ENCODE assay signal across 17 mouse cellular contexts in the genomic region with DNA sequence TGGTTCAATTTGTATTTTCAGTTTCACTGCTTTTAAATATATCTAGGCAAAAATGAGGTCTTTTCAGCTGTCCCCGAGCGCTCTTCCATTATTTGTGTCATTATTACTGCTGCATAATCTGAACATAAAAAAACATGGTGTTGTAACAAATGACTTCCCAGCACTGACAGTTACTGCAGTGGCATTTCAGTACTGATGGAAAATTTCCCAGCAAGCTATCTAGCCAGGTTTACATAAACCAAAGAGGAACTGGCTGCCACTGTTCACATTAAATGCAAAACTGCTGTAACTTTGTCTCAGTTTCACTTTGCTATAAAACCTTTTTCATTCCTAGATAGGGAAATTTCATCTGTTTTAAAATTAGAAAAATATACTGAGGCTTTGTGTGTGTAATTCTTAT.
A peak's percentile ranks its signal among the peaks of the same experiment; 100 is the strongest.
DNase-seq lines count a peak whose midpoint lies in the region; ATAC-seq and TF ChIP-seq lines count a peak whose summit lies in the region.
"Had no signal": no experiment of that assay in that cellular context is flagged by ENCODE, and none has a peak within 500 bp of the region (broad histone marks: within the 10 kb centered on the region; RNA-seq: fewer than 3 reads in every experiment).

No protein-coding gene starts in this region.

- TF ChIP-seq CTCF in liver, adult 2 months (IDR thresholded peaks at IDR 0.05; ENCODE audit: low read depth, low read length): no peak

- H3K9ac ChIP-seq in liver, adult 2 months (ENCODE audit: low read depth, low read length): no peak overlapping the region
- no peak overlapping the region for H3K9ac ChIP-seq in liver, embryonic 12.5 days
- H3K9ac ChIP-seq: forebrain, embryonic 13.5 days; heart, embryonic 13.5 days; liver, embryonic 15.5 days had no signal

- H3K4me2 ChIP-seq in liver, embryonic 12.5 days: no peak overlapping the region
- H3K4me2 ChIP-seq: forebrain, embryonic 13.5 days; heart, embryonic 13.5 days; liver, embryonic 15.5 days had no signal

- H3K4me3 ChIP-seq in liver, adult 2 months (ENCODE audit: insufficient read depth, low read depth, low read length): peak overlapping the region; percentile 35; the same call in 1 of the 2 replicates
- H3K4me3 ChIP-seq in liver, embryonic 12.5 days: no peak overlapping the region
- H3K4me3 ChIP-seq: forebrain, embryonic 13.5 days; heart, embryonic 13.5 days; liver, embryonic 15.5 days had no signal

- no peak for TF ChIP-seq POLR2A in liver, adult 2 months (IDR thresholded peaks at IDR 0.05; ENCODE audit: extremely low read depth, insufficient read depth, low read length)

- H3K79me2 ChIP-seq in liver, adult 2 months (ENCODE audit: control insufficient read depth, insufficient read depth, low read length): no peaks in the 10 kb centered on the region

- H3K27me3 ChIP-seq in liver, adult 2 months (ENCODE audit: control insufficient read depth, insufficient read depth, low read length): no peaks in the 10 kb centered on the region
- H3K27me3 ChIP-seq in liver, embryonic 12.5 days (replicated peaks): no peaks in the 10 kb centered on the region
- H3K27me3 ChIP-seq: heart, embryonic 13.5 days; liver, embryonic 15.5 days had no signal

- peaks cover 7% of the 10 kb centered on the region; the same call in 1 of the 2 replicates for H3K4me1 ChIP-seq in liver, adult 2 months (ENCODE audit: control insufficient read depth, insufficient read depth, low read length)
- 0 out of 2 replicates have a peak, but pooled peaks cover 3% of the 10 kb centered on the region for H3K4me1 ChIP-seq in liver, embryonic 12.5 days
- H3K4me1 ChIP-seq: heart, embryonic 13.5 days; liver, embryonic 15.5 days had no signal

- whole genome bisulfite sequencing in liver, adult 2 months: 41% methylated on average over 2 of the region's 2 CpGs
- WGBS in liver, embryonic 12.5 days (ENCODE audit: insufficient replicate concordance): 79% methylated on average over 2 of the region's 2 CpGs

- peak overlapping the region; percentile 48; the same call in 1 of the 2 replicates for H3K27ac ChIP-seq in liver, adult 2 months (replicated peaks; ENCODE audit: insufficient read depth, low read depth, low read length)
- no peak overlapping the region for H3K27ac ChIP-seq in liver, embryonic 12.5 days
- H3K27ac ChIP-seq: forebrain, embryonic 13.5 days; heart, embryonic 13.5 days; hindbrain, postnatal 0 days had no signal

- H3K36me3 ChIP-seq in liver, adult 2 months (ENCODE audit: control insufficient read depth, insufficient read depth, low read length): peaks cover 4% of the 10 kb centered on the region; the same call in 1 of the 2 replicates
- H3K36me3 ChIP-seq in liver, embryonic 12.5 days: peaks cover 13% of the 10 kb centered on the region

- ATAC-seq in liver, embryonic 12.5 days: no peak
- peak; percentile 57 for ATAC-seq in megakaryocyte, adult 5-6 weeks (ENCODE audit: poor library complexity, severe bottlenecking)
- ATAC-seq: CD4-positive, CD25-positive, alpha-beta regulatory T cell, adult 4 months; hindbrain, postnatal 0 days; midbrain, embryonic 16.5 days had no signal

- H3K9me3 ChIP-seq in liver, embryonic 12.5 days (replicated peaks): no peaks in the 10 kb centered on the region
- H3K9me3 ChIP-seq: forebrain, embryonic 13.5 days; heart, embryonic 13.5 days; liver, embryonic 15.5 days had no signal

- DNase-seq in liver, adult 2 months (ENCODE audit: extremely low read depth, low read depth, low spot score): peak; percentile 65
- DNase-seq in A20 (ENCODE audit: low read depth, low spot score): peak; percentile 59
- DNase-seq in MEL-GATA-1-ER (ENCODE audit: extremely low read depth, low read depth): peak; percentile 51
- DNase-seq in heart, adult 8-10 months (ENCODE audit: low spot score): no peak
- no peak for DNase-seq in left cerebral cortex, adult 8-10 months (ENCODE audit: low spot score in 2 of 2)
- DNase-seq: adrenal gland, postnatal 25 days; cerebellum, adult 9-11 months; heart, postnatal 4 days; right cerebral cortex, postnatal 14 days had no signal

Comparison
In these comparisons a context has a peak if more than half of its experiments do, and no peak if none do; other contexts are left out.
1. DNase-seq: peak in liver, adult 2 months (single experiment), A20 (single experiment) and MEL-GATA-1-ER (single experiment); none in heart, adult 8-10 months (single experiment) and left cerebral cortex, adult 8-10 months (0 of 2).